ENCODE assay signal across 14 mouse cellular contexts in genomic region chr11:103364335-103364734, GRCm38 (mm10). TPM values are rescaled to one million over a fixed set of nuclear protein-coding genes. Genes with fewer than 3 reads are reported as not detected.
A peak's percentile ranks its signal among the peaks of the same experiment; 100 is the strongest.
DNase-seq lines count a peak whose midpoint lies in the region; ATAC-seq and TF ChIP-seq lines count a peak whose summit lies in the region.
"Had no signal": no experiment of that assay in that cellular context is flagged by ENCODE, and none has a peak within 500 bp of the region (broad histone marks: within the 10 kb centered on the region; RNA-seq: fewer than 3 reads in every experiment).

No protein-coding gene starts in this region.

- no peak for TF ChIP-seq CTCF in midbrain, postnatal 0 days (IDR thresholded peaks at IDR 0.05)

- H3K27me3 ChIP-seq in heart, embryonic 11.5 days (ENCODE audit: control insufficient read depth, insufficient read depth, low read length): peaks cover 45% of the 10 kb centered on the region
- peaks cover 29% of the 10 kb centered on the region for H3K27me3 ChIP-seq in kidney, embryonic 16.5 days (ENCODE audit: insufficient read depth, low read length)
- peaks cover 31% of the 10 kb centered on the region for H3K27me3 ChIP-seq in midbrain, postnatal 0 days (ENCODE audit: insufficient read depth, low read length)

- H3K9ac ChIP-seq in heart, embryonic 11.5 days (ENCODE audit: low read depth, low read length): no peak overlapping the region
- no peak overlapping the region for H3K9ac ChIP-seq in kidney, embryonic 16.5 days (replicated peaks; ENCODE audit: low read length)
- H3K9ac ChIP-seq in midbrain, postnatal 0 days (replicated peaks; ENCODE audit: low read length, poor library complexity, severe bottlenecking): no peak overlapping the region
- H3K9ac ChIP-seq: intestine, embryonic 15.5 days; liver, embryonic 15.5 days had no signal

- 0 out of 2 replicates have a peak overlapping the region, but pooled peaks have one; percentile 13 for H3K27ac ChIP-seq in heart, embryonic 11.5 days (ENCODE audit: low read depth, low read length)
- peak overlapping the region; percentile 81 for H3K27ac ChIP-seq in kidney, embryonic 16.5 days (ENCODE audit: low read length)
- no peak overlapping the region for H3K27ac ChIP-seq in midbrain, postnatal 0 days (ENCODE audit: low read depth, low read length)
- H3K27ac ChIP-seq: intestine, embryonic 15.5 days; liver, embryonic 15.5 days; midbrain, embryonic 10.5 days had no signal

- H3K4me2 ChIP-seq in heart, embryonic 11.5 days: no peak overlapping the region; the same call in 1 of the 2 replicates
- H3K4me2 ChIP-seq in kidney, embryonic 16.5 days (replicated peaks; ENCODE audit: low read depth, low read length): peak overlapping the region; percentile 95
- no peak overlapping the region for H3K4me2 ChIP-seq in midbrain, postnatal 0 days (ENCODE audit: low read depth, low read length, poor library complexity, severe bottlenecking)

- 34% methylated on average over 5 of the region's 5 CpGs for WGBS in heart, embryonic 11.5 days (ENCODE audit: insufficient replicate concordance)
- WGBS in kidney, embryonic 16.5 days: 44% methylated on average over 5 of the region's 5 CpGs
- WGBS in midbrain, postnatal 0 days: 40% methylated on average over 5 of the region's 5 CpGs

- H3K9me3 ChIP-seq in heart, embryonic 11.5 days (replicated peaks; ENCODE audit: control insufficient read depth, low read length): no peaks in the 10 kb centered on the region
- H3K9me3 ChIP-seq in kidney, embryonic 16.5 days (ENCODE audit: low read length): no peaks in the 10 kb centered on the region
- H3K9me3 ChIP-seq in midbrain, postnatal 0 days (ENCODE audit: low read length): no peaks in the 10 kb centered on the region
- H3K9me3 ChIP-seq: intestine, embryonic 15.5 days; liver, embryonic 15.5 days; midbrain, embryonic 10.5 days had no signal

- peaks cover 26% of the 10 kb centered on the region for H3K4me1 ChIP-seq in heart, embryonic 11.5 days (ENCODE audit: control insufficient read depth, insufficient read depth, low read length)
- peaks cover 48% of the 10 kb centered on the region for H3K4me1 ChIP-seq in kidney, embryonic 16.5 days (ENCODE audit: insufficient read depth, low read length)
- peaks cover 9% of the 10 kb centered on the region; the same call in 1 of the 2 replicates for H3K4me1 ChIP-seq in midbrain, postnatal 0 days (ENCODE audit: insufficient read depth, low read length)

- H3K4me3 ChIP-seq in heart, embryonic 11.5 days (ENCODE audit: low read depth, low read length): no peak overlapping the region
- H3K4me3 ChIP-seq in kidney, embryonic 16.5 days (ENCODE audit: low read length): no peak overlapping the region
- H3K4me3 ChIP-seq in midbrain, postnatal 0 days (ENCODE audit: low read depth, low read length): no peak overlapping the region
- H3K4me3 ChIP-seq: myocyte had no signal

- DNase-seq in heart, adult 18-20 months: no peak
- no peak for DNase-seq in kidney, adult 11 months
- peak; percentile 4 for DNase-seq in retina, postnatal 1 day
- DNase-seq in retina, embryonic 14.5 days (ENCODE audit: low spot score): no peak
- no peak for DNase-seq in midbrain, postnatal 0 days (ENCODE audit: low spot score)
- DNase-seq in neural tube, embryonic 10.5 days (ENCODE audit: extremely low spot score, low spot score): no peak
- DNase-seq: cerebellum, adult 11-12 months; thymus, adult 18-20 months had no signal

- no peak for ATAC-seq in heart, embryonic 11.5 days (replicated peaks; ENCODE audit: insufficient number of reproducible peaks, low FRiP score, low TSS enrichment)
- ATAC-seq in kidney, embryonic 16.5 days (ENCODE audit: low FRiP score, low TSS enrichment): no peak
- no peak for ATAC-seq in midbrain, postnatal 0 days (ENCODE audit: low FRiP score)
- ATAC-seq: intestine, embryonic 15.5 days had no signal

- no peaks in the 10 kb centered on the region; the same call in 1 of the 2 replicates for H3K36me3 ChIP-seq in heart, embryonic 11.5 days (ENCODE audit: control insufficient read depth, insufficient read depth, low read length)
- H3K36me3 ChIP-seq in kidney, embryonic 16.5 days (ENCODE audit: insufficient read depth, low read length): peaks cover 14% of the 10 kb centered on the region; the same call in 1 of the 2 replicates
- peaks cover 18% of the 10 kb centered on the region for H3K36me3 ChIP-seq in midbrain, postnatal 0 days (ENCODE audit: insufficient read depth, low read length)
- H3K36me3 ChIP-seq: intestine, embryonic 15.5 days had no signal

RNA-seq across cellular contexts. Expression of gene Arhgap27, which starts 0.8 kb away (rescaled TPM):
- 3.4 and 4.4 TPM in 2 replicates for polyA plus RNA-seq in heart, embryonic 11.5 days (2014; fragmentation: Nextera tagmentation; extraction: Ambion mirVana)
- 10 to 100 TPM; 15.3 to 20.3 TPM for total RNA-seq in heart, adult 18-20 months (2021)
- 17.8 and 18.7 TPM in 2 replicates for polyA plus RNA-seq in kidney, embryonic 16.5 days (2015; fragmentation: Nextera tagmentation; extraction: Ambion mirVana)
- 7.6 and 7.9 TPM in 2 replicates for total RNA-seq in midbrain, postnatal 0 days (2014; rRNA removed)
- 4.9 and 6.2 TPM in 2 replicates for polyA plus RNA-seq in midbrain, postnatal 0 days (2015; fragmentation: Nextera tagmentation; extraction: Ambion mirVana)

RNA-seq across cellular contexts. Expression of gene Plekhm1, which starts 48.2 kb away (rescaled TPM):
- polyA plus RNA-seq in heart, embryonic 11.5 days (2014; fragmentation: Nextera tagmentation; extraction: Ambion mirVana): 4.4 and 5.2 TPM in 2 replicates
- total RNA-seq in heart, adult 18-20 months (2021): 10 to 100 TPM; 10.8 to 12.8 TPM
- 9.2 and 10.3 TPM in 2 replicates for polyA plus RNA-seq in kidney, embryonic 16.5 days (2015; fragmentation: Nextera tagmentation; extraction: Ambion mirVana)
- total RNA-seq in midbrain, postnatal 0 days (2014; rRNA removed): 7.8 and 9.2 TPM in 2 replicates
- 5.8 and 6.0 TPM in 2 replicates for polyA plus RNA-seq in midbrain, postnatal 0 days (2015; fragmentation: Nextera tagmentation; extraction: Ambion mirVana)
